Mouse (Mus musculus): ENCODE data around the gene Ccdc110. TPM values are rescaled to one million over a fixed set of nuclear protein-coding genes. Genes with fewer than 3 reads are reported as not detected.

Ccdc110 gene
- not detected for total RNA-seq (2021)
- long read RNA-seq, experiment 1 = 0 reads
- long read RNA-seq, experiment 2 = 0 reads

GRCm38 (mm10) chr8:45934582-45935014 lies at the start of gene Ccdc110:
Gene Ccdc110, plus strand, starts transcription at chr8:45934619.
- peak; percentile 94 to 95 for DNase-seq
- intact Hi-C loops (cut with DNase I) = loop anchor here (1.0 to 5.0 kb wide), 4 partner anchors 117 to 497 kb away; no protein-coding TSS in a partner anchor

- DNase-seq = peak; percentile 44 to 59
- intact Hi-C loops (cut with DNase I) = loop anchor here (5.0 kb wide), 1 partner anchor 53 kb away; no protein-coding TSS in a partner anchor
Measured at GRCm38 (mm10) chr8:45885202-45885685, 49.2 kb upstream of the Ccdc110 start, which contains the start of gene Pdlim3. Gene Pdlim3, plus strand, starts transcription at chr8:45885461.

GRCm38 (mm10) chr8:45885775-45886174 lies 48.6 kb upstream of the Ccdc110 start:
- DNase-seq = peak in 1 of 2 experiments; percentile 43
- intact Hi-C loops (cut with DNase I) = loop anchor here (5.0 kb wide), 1 partner anchor 53 kb away; no protein-coding TSS in a partner anchor

- intact Hi-C loops (cut with DNase I) = loop anchor here (5.0 kb wide), 1 partner anchor 57 kb away; no protein-coding TSS in a partner anchor
- DNase-seq = no peak
Measured at GRCm38 (mm10) chr8:45889737-45890136, 44.7 kb upstream of the Ccdc110 start.

- intact Hi-C loops (cut with DNase I) = no loop called here
Measured at GRCm38 (mm10) chr8:45896590-45896989, 37.8 kb upstream of the Ccdc110 start.

GRCm38 (mm10) chr8:45899783-45900182 lies 34.6 kb upstream of the Ccdc110 start:
- DNase-seq = no peak
- intact Hi-C loops (cut with DNase I) = no loop called here

More at GRCm38 (mm10) chr8:45896590-45896989, 37.8 kb upstream of the Ccdc110 start:
- no peak for DNase-seq

GRCm38 (mm10) chr8:45901626-45902025 lies 32.8 kb upstream of the Ccdc110 start:
- intact Hi-C loops (cut with DNase I) = no loop called here
- DNase-seq = no peak

- intact Hi-C loops (cut with DNase I) = no loop called here
- no peak for DNase-seq
Measured at GRCm38 (mm10) chr8:45903659-45904058, 30.8 kb upstream of the Ccdc110 start.

- intact Hi-C loops (cut with DNase I) = no loop called here
Measured at GRCm38 (mm10) chr8:45905591-45906250, 28.7 kb upstream of the Ccdc110 start.

GRCm38 (mm10) chr8:45906251-45906619 lies 28.2 kb upstream of the Ccdc110 start:
- intact Hi-C loops (cut with DNase I) = no loop called here
- DNase-seq = no peak

More at GRCm38 (mm10) chr8:45905591-45906250, 28.7 kb upstream of the Ccdc110 start:
- no peak for DNase-seq

- DNase-seq = no peak
- intact Hi-C loops (cut with DNase I) = no loop called here
Measured at GRCm38 (mm10) chr8:45913707-45914106, 20.7 kb upstream of the Ccdc110 start.

- no peak for DNase-seq
- intact Hi-C loops (cut with DNase I) = no loop called here
Measured at GRCm38 (mm10) chr8:45916496-45916895, 17.9 kb upstream of the Ccdc110 start.

- intact Hi-C loops (cut with DNase I) = no loop called here
- no peak for DNase-seq
Measured at GRCm38 (mm10) chr8:45917040-45917679, 17.3 kb upstream of the Ccdc110 start.

- intact Hi-C loops (cut with DNase I) = no loop called here
Measured at GRCm38 (mm10) chr8:45918891-45919290, 15.5 kb upstream of the Ccdc110 start.

GRCm38 (mm10) chr8:45920392-45920791 lies 14.0 kb upstream of the Ccdc110 start:
- no peak for DNase-seq

More at GRCm38 (mm10) chr8:45918891-45919290, 15.5 kb upstream of the Ccdc110 start:
- no peak for DNase-seq

GRCm38 (mm10) chr8:45922116-45922515 lies 12.3 kb upstream of the Ccdc110 start:
- DNase-seq = no peak

More at GRCm38 (mm10) chr8:45920392-45920791, 14.0 kb upstream of the Ccdc110 start:
- intact Hi-C loops (cut with DNase I) = no loop called here

GRCm38 (mm10) chr8:45936986-45937385 lies 2.6 kb downstream of the Ccdc110 start:
- intact Hi-C loops (cut with DNase I) = loop anchor here (5.0 kb wide), 3 partner anchors 140 to 500 kb away; no protein-coding TSS in a partner anchor
- DNase-seq = no peak

More at GRCm38 (mm10) chr8:45922116-45922515, 12.3 kb upstream of the Ccdc110 start:
- intact Hi-C loops (cut with DNase I) = no loop called here

GRCm38 (mm10) chr8:45946283-45946682 lies 11.9 kb downstream of the Ccdc110 start:
- intact Hi-C loops (cut with DNase I) = no loop called here
- DNase-seq = no peak

GRCm38 (mm10) chr8:45950622-45951021 lies 16.2 kb downstream of the Ccdc110 start:
- DNase-seq = no peak
- intact Hi-C loops (cut with DNase I) = no loop called here

GRCm38 (mm10) chr8:45970894-45971293 lies 36.5 kb downstream of the Ccdc110 start:
- intact Hi-C loops (cut with DNase I) = no loop called here
- no peak for DNase-seq

- DNase-seq = no peak
- intact Hi-C loops (cut with DNase I) = no loop called here
Measured at GRCm38 (mm10) chr8:45973988-45974505, 39.6 kb downstream of the Ccdc110 start.

Data from gastrocnemius, postnatal 36 days (tissue).